Mouse (Mus musculus) E14TG2a.4 (cell line): ENCODE data around the gene Agpat2.

Source experiments
- H3K27me3 ChIP-seq: 2 replicates; pipeline ENCODE4 v1.6.1; 2014; ENCODE audit warnings: low read length, control low read depth; ENCODE audit not compliant: insufficient read depth
- H3K36me3 ChIP-seq: 2 replicates; pipeline ENCODE4 v1.6.1; 2014; ENCODE audit warnings: low read length, control low read depth; ENCODE audit not compliant: insufficient read depth
- H3K4me1 ChIP-seq: replicated peaks from 2 replicates; pipeline ENCODE4 v1.6.1; 2014; ENCODE audit warnings: low read depth, low read length, control low read depth
- H3K4me3 ChIP-seq: replicated peaks from 2 replicates; pipeline ENCODE4 v1.5.1; 2014; ENCODE audit warnings: mild to moderate bottlenecking, low read length
- H3K9me3 ChIP-seq: 2 replicates; pipeline ENCODE4 v1.6.1; 2014; ENCODE audit warnings: low read length, control low read depth
- CTCF ChIP-seq: conservative IDR thresholded peaks from 2 replicates; pipeline ENCODE4 v1.5.1; 2014; ENCODE audit warnings: low read length
- NANOG ChIP-seq: IDR thresholded peaks from 2 replicates; pipeline ENCODE4 v1.6.1; 2014; ENCODE audit warnings: borderline replicate concordance, low read length, mixed read lengths
- POU5F1 ChIP-seq: IDR thresholded peaks from 2 replicates; pipeline ENCODE4 v1.6.1; 2014; ENCODE audit warnings: low read length, borderline replicate concordance

Gene Agpat2

GRCm38 (mm10) chr2:26550205-26550604 is 54.0 kb downstream of the Agpat2 start:
- Histone ChIP-seq H3K36me3 (no peaks in the 10 kb centered on the region), H3K27me3 (peaks cover 27% of the 10 kb centered on the region; the same call in 1 of the 2 replicates), H3K9me3 (no peaks in the 10 kb centered on the region), H3K4me1 (peaks cover 44% of the 10 kb centered on the region), H3K4me3 (no peak overlapping the region)
- TF ChIP-seq NANOG, result no peak
- no peak for TF ChIP-seq POU5F1
- TF ChIP-seq CTCF, result no peak

- Histone ChIP-seq H3K27me3 (peaks cover 27% of the 10 kb centered on the region; the same call in 1 of the 2 replicates), H3K4me1 (peaks cover 44% of the 10 kb centered on the region), H3K36me3 (no peaks in the 10 kb centered on the region), H3K4me3 (no peak overlapping the region), H3K9me3 (no peaks in the 10 kb centered on the region)
- TF ChIP-seq NANOG (no peak), CTCF (no peak), POU5F1 (no peak)
Measured at GRCm38 (mm10) chr2:26549801-26550200, 54.4 kb downstream of the Agpat2 start.

GRCm38 (mm10) chr2:26547481-26547880 is 56.7 kb downstream of the Agpat2 start:
- Histone ChIP-seq H3K36me3 (no peaks in the 10 kb centered on the region), H3K9me3 (no peaks in the 10 kb centered on the region), H3K27me3 (peaks cover 26% of the 10 kb centered on the region; the same call in 1 of the 2 replicates), H3K4me1 (peaks cover 38% of the 10 kb centered on the region), H3K4me3 (no peak overlapping the region)
- TF ChIP-seq POU5F1 (no peak), CTCF (no peak), NANOG (no peak)

GRCm38 (mm10) chr2:26544265-26544664 is 60.0 kb downstream of the Agpat2 start:
- no peak overlapping the region for H3K4me3 ChIP-seq
- no peaks in the 10 kb centered on the region for H3K9me3 ChIP-seq
- H3K4me1 ChIP-seq, result peaks cover 52% of the 10 kb centered on the region
- TF ChIP-seq POU5F1 (no peak), NANOG (no peak), CTCF (no peak)
- peaks cover 31% of the 10 kb centered on the region for H3K27me3 ChIP-seq
- H3K36me3 ChIP-seq, result no peaks in the 10 kb centered on the region

- H3K4me1 ChIP-seq, result peaks cover 54% of the 10 kb centered on the region
Measured at GRCm38 (mm10) chr2:26543768-26544167, 60.4 kb downstream of the Agpat2 start.

GRCm38 (mm10) chr2:26543155-26543554 is 61.1 kb downstream of the Agpat2 start:
- no peaks in the 10 kb centered on the region for H3K36me3 ChIP-seq

More at GRCm38 (mm10) chr2:26543768-26544167, 60.4 kb downstream of the Agpat2 start:
- TF ChIP-seq NANOG, result no peak
- TF ChIP-seq POU5F1, result no peak
- no peak for TF ChIP-seq CTCF
- no peaks in the 10 kb centered on the region for H3K36me3 ChIP-seq
- peaks cover 31% of the 10 kb centered on the region for H3K27me3 ChIP-seq
- H3K9me3 ChIP-seq, result no peaks in the 10 kb centered on the region
- H3K4me3 ChIP-seq, result no peak overlapping the region

More at GRCm38 (mm10) chr2:26543155-26543554, 61.1 kb downstream of the Agpat2 start:
- H3K27me3 ChIP-seq, result peaks cover 29% of the 10 kb centered on the region
- H3K4me1 ChIP-seq, result peaks cover 51% of the 10 kb centered on the region
- TF ChIP-seq POU5F1, result no peak
- no peak for TF ChIP-seq NANOG
- no peak overlapping the region for H3K4me3 ChIP-seq
- H3K9me3 ChIP-seq, result no peaks in the 10 kb centered on the region
